Mouse (Mus musculus) testis, adult 2 months (tissue): ENCODE measurements around the gene Pitx1.

Experiments
- CTCF ChIP-seq: fragments of 200-500 bp; IDR thresholded peaks from 2 replicates; pipeline ENCODE4 v1.5.1; 2012; ENCODE audit warnings: low read depth, mild to moderate bottlenecking, inconsistent platforms, low read length, moderate library complexity; ENCODE audit not compliant: control insufficient read depth, insufficient read depth, insufficient replicate concordance
- POLR2A ChIP-seq: fragments of 200-500 bp; IDR thresholded peaks from 2 replicates; pipeline ENCODE4 v1.6.1; 2012; ENCODE audit warnings: low read depth, mild to moderate bottlenecking, inconsistent platforms, low read length, moderate library complexity; ENCODE audit not compliant: control insufficient read depth

DNA sequence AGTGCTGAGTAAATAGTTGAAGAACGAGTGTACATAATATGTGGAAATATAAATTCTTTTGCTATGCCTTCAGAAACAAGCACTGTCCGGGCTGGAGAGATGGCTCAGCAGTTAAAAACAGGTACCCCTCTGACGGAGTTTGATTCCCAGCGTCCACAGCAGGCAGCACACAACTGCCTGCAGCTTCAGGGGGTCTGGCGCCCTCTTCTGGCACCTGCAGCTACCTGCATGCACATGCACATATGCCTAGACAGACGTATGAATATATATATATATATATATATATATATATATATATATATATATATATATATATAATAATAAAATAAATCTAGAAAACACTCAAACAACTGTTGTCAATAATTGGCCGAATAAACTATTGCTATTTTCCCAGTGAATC lies 35.4 kb upstream of the Pitx1 start:
- peak; percentile 66; the same call in 1 of the 2 replicates for TF ChIP-seq CTCF
- no peak for TF ChIP-seq POLR2A
